Mouse (Mus musculus): ENCODE results near the gene Zscan21. TPM values are rescaled to one million over a fixed set of nuclear protein-coding genes. Genes with fewer than 3 reads are reported as not detected.
"Not testable (repeated sequence)": the region's sequence is repeated elsewhere in the genome, so short reads cannot be mapped to it uniquely, and the experiment has no call there.

The Zscan21 gene
- polyA plus RNA-seq, 1 experiment from 2014 or later = 85.4 TPM

DNA sequence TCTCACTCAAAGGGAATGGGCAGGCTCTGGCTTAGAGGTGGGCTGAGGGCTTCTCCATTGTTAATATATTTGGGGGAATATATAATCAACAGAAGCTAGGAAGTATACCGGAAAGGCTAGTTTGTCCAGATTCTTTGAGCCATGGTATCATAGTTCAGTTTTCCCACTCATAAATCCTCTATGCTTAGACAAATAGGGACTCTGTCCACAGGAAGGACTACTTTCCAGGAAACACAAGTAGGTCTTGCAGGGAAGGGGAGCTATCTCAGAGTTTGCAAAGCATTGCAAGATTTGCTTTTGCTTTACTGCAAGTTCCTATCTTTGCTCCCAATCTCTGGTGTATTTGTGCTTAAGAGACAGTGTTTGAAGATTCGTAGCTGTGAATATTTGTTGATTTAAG lies 11.7 kb upstream of the Zscan21 start:
- Histone ChIP-seq H3K4me2 (ENCODE audit: low read length) (no peak overlapping the region), H3K4me3 (ENCODE audit: low read depth, low read length) (no peak overlapping the region), H3K9me3 (replicated peaks; ENCODE audit: control insufficient read depth, low read length, poor library complexity, severe bottlenecking) (no peaks in the 10 kb centered on the region), H3K4me1 (ENCODE audit: control insufficient read depth, insufficient read depth, low read length) (no peaks in the 10 kb centered on the region), H3K27ac (ENCODE audit: low read length) (no peak overlapping the region), H3K9ac (ENCODE audit: low read depth, low read length) (no peak overlapping the region), H3K36me3 (ENCODE audit: control insufficient read depth, insufficient read depth, low read length) (peaks cover 29% of the 10 kb centered on the region), H3K27me3 (ENCODE audit: control insufficient read depth, insufficient read depth, low read depth, low read length) (no peaks in the 10 kb centered on the region)
- no peak for ATAC-seq
- 91% methylated on average over 2 of the region's 2 CpGs for WGBS

DNA sequence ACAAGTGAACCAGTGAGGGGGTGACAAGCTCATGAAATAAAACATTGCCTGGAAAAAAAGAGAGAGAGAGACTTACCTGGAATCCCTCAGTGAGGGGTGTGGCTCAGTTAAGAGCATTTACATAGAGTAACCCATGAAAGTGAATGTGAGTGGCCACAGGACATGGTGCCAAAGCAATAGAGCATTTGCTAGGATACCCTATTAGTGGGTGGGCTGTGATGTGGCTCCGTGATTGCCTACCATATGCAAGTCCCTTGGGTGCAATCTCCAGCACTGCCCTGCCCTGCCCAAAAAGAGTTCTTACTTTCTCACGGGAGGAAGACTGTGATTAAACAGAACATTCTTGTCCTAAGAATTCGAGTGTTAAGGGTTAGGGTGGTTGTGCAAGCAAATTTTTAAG lies 9.6 kb upstream of the Zscan21 start:
- Histone ChIP-seq H3K9ac (ENCODE audit: low read depth, low read length) (no peak overlapping the region), H3K4me1 (ENCODE audit: control insufficient read depth, insufficient read depth, low read length) (no peaks in the 10 kb centered on the region), H3K4me2 (ENCODE audit: low read length) (no peak overlapping the region), H3K4me3 (ENCODE audit: low read depth, low read length) (no peak overlapping the region), H3K27ac (ENCODE audit: low read length) (no peak overlapping the region), H3K36me3 (ENCODE audit: control insufficient read depth, insufficient read depth, low read length) (peaks cover 17% of the 10 kb centered on the region), H3K9me3 (replicated peaks; ENCODE audit: control insufficient read depth, low read length, poor library complexity, severe bottlenecking) (no peaks in the 10 kb centered on the region), H3K27me3 (ENCODE audit: control insufficient read depth, insufficient read depth, low read depth, low read length) (no peaks in the 10 kb centered on the region)
- ATAC-seq = no peak
- WGBS = 65% methylated on average over 3 of the region's 3 CpGs

DNA sequence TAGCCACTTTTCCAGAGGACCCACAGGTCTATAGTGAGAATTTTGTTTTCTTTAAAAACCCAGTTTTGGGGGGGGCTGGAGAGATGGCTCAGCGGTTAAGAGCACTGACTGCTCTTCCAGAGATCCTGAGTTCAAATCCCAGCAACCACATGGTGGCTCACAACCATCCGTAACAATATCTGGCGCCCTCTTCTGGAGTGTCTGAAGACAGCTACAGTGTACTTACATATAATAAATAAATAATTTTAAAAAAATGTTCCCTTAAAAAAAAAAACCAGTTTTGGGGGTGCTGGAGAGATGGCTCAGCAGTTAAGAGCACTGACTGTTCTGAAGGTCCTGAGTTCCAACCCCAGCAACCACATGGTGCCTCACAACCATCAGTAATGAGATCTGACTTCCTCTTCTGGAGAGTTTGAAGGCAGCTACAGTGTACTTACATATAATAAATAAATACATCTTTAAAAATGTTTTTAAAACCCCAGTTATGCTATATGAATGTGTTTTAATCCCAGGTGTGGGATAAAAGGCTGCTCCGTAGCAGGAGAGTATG lies 6.8 kb upstream of the Zscan21 start:
- not testable (repeated sequence) for H3K9me3 ChIP-seq (replicated peaks; ENCODE audit: control insufficient read depth, low read length, poor library complexity, severe bottlenecking); ATAC-seq; H3K4me1 ChIP-seq (ENCODE audit: control insufficient read depth, insufficient read depth, low read length); H3K27ac ChIP-seq (ENCODE audit: low read length); H3K9ac ChIP-seq (ENCODE audit: low read depth, low read length); H3K36me3 ChIP-seq (ENCODE audit: control insufficient read depth, insufficient read depth, low read length); H3K4me2 ChIP-seq (ENCODE audit: low read length); H3K4me3 ChIP-seq (ENCODE audit: low read depth, low read length); H3K27me3 ChIP-seq (ENCODE audit: control insufficient read depth, insufficient read depth, low read depth, low read length)
- 46% methylated on average over 3 of the region's 4 CpGs for WGBS

DNA sequence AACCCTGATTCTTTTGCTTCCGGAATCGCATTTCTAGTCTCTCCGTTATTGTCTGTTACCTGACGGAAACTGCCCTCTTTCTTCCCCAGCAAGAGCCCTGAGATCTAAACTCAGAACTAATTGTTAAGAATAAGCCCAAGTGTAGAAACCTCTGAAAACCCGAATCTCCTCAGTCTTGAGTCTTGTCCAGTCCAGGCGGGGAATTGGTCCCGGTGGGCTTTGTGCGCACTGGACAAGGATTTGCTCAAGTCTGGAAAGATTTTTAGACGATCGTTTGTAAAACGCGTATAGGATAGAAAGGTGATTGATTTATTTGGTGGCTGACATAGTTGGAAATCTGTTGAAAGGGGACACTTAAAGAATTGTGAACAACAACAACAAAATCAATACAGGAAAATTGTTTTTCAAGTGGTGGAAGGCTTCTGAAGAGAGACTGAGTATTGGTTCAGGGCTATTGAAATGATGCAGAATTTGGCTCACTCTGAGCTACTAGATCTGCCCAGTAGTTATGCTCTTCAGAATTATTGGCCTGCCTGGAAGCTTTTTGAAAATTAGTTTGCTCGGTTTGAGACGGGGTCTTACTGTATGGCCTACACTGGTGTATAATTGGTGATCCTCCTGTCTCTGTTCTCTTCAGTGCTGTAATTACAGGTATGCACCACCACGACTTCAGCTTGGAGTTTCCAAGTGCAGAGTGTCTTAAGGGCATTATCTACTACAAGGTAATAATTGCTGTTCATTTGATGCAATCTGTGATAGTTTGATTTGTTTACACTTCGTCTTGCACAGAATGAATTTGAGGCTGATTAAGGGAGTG lies 704 bp downstream of the Zscan21 start:
- H3K27me3 ChIP-seq (ENCODE audit: control insufficient read depth, insufficient read depth, low read depth, low read length) = no peaks in the 10 kb centered on the region
- peaks cover 22% of the 10 kb centered on the region for H3K4me1 ChIP-seq (ENCODE audit: control insufficient read depth, insufficient read depth, low read length)
- peak; percentile 49; the same call in 1 of the 2 replicates for ATAC-seq
- H3K36me3 ChIP-seq (ENCODE audit: control insufficient read depth, insufficient read depth, low read length) = 0 out of 2 replicates have a peak, but pooled peaks cover 7% of the 10 kb centered on the region
- H3K9me3 ChIP-seq (replicated peaks; ENCODE audit: control insufficient read depth, low read length, poor library complexity, severe bottlenecking) = no peaks in the 10 kb centered on the region
- peak overlapping the region; percentile 73 for H3K4me2 ChIP-seq (ENCODE audit: low read length)
- peak overlapping the region; percentile 70 for H3K4me3 ChIP-seq (ENCODE audit: low read depth, low read length)
- 8% methylated on average over 16 of the region's 16 CpGs for WGBS
- H3K9ac ChIP-seq (ENCODE audit: low read depth, low read length) = peak overlapping the region; percentile 88
- peak overlapping the region; percentile 95 for H3K27ac ChIP-seq (ENCODE audit: low read length)

DNA sequence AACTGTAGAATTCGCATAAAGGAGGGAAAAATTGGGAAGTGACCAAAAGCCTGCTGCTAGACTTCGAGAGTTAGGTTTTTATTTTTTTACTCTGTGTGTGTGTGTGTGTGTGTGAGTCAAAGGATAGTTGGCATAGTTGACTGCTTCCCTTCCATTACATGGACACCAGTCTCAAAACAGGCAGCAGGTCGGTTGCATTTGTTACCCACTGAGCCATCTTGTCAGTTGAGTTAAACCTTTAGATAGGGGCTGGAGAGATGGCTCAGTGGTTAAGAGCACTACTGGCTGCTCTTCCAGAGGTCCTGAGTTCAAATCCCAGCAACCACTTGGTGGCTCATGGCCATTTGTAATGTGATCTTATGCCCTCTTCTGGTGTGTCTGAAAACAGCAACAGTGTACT lies 1.3 kb downstream of the Zscan21 start:
- Histone ChIP-seq H3K9me3 (replicated peaks; ENCODE audit: control insufficient read depth, low read length, poor library complexity, severe bottlenecking) (no peaks in the 10 kb centered on the region), H3K4me2 (ENCODE audit: low read length) (peak overlapping the region; percentile 73), H3K36me3 (ENCODE audit: control insufficient read depth, insufficient read depth, low read length) (0 out of 2 replicates have a peak, but pooled peaks cover 7% of the 10 kb centered on the region), H3K27me3 (ENCODE audit: control insufficient read depth, insufficient read depth, low read depth, low read length) (no peaks in the 10 kb centered on the region), H3K4me1 (ENCODE audit: control insufficient read depth, insufficient read depth, low read length) (peaks cover 22% of the 10 kb centered on the region), H3K9ac (ENCODE audit: low read depth, low read length) (peak overlapping the region; percentile 88; the same call in 1 of the 2 replicates), H3K4me3 (ENCODE audit: low read depth, low read length) (peak overlapping the region; percentile 70), H3K27ac (ENCODE audit: low read length) (no peak overlapping the region)
- WGBS = 78% methylated on average over 3 of the region's 3 CpGs
- no peak for ATAC-seq

DNA sequence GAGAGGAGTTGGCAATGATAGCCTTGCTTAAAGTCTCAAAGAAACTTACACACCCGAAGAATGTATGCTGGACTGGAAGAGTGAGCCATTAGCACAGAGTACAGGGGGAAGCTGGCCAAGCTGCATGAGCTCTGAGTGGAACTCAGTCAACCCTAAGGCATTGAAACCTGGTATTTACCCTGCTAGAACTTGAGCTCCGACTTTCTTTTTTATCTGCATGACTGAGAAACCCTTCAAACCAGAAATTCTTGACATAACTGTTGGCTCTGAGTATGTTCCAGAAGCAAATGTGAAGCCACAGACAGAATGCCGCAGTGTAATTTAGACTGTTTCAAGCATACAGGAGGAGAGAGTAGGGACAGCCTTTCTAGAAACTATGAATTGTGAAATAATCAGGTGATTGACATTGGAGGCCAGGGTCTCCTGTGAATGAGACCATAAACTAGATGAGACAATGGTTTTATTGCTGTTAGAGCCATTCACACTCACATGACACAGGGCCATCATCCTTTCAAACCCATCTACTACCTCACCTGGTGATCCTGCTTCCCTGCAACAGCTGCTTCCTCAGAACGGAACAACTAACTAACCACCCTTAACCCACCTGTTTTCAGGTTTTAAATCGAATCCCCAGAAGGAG lies 15.8 kb downstream of the Zscan21 start:
- 95% methylated on average over 5 of the region's 5 CpGs for WGBS
- Histone ChIP-seq H3K9ac (ENCODE audit: low read depth, low read length) (no peak overlapping the region), H3K27ac (ENCODE audit: low read length) (no peak overlapping the region), H3K4me2 (ENCODE audit: low read length) (no peak overlapping the region), H3K36me3 (ENCODE audit: control insufficient read depth, insufficient read depth, low read length) (peaks cover 41% of the 10 kb centered on the region), H3K27me3 (ENCODE audit: control insufficient read depth, insufficient read depth, low read depth, low read length) (no peaks in the 10 kb centered on the region), H3K9me3 (replicated peaks; ENCODE audit: control insufficient read depth, low read length, poor library complexity, severe bottlenecking) (no peaks in the 10 kb centered on the region), H3K4me3 (ENCODE audit: low read depth, low read length) (no peak overlapping the region), H3K4me1 (ENCODE audit: control insufficient read depth, insufficient read depth, low read length) (no peaks in the 10 kb centered on the region)
- no peak for ATAC-seq

DNA sequence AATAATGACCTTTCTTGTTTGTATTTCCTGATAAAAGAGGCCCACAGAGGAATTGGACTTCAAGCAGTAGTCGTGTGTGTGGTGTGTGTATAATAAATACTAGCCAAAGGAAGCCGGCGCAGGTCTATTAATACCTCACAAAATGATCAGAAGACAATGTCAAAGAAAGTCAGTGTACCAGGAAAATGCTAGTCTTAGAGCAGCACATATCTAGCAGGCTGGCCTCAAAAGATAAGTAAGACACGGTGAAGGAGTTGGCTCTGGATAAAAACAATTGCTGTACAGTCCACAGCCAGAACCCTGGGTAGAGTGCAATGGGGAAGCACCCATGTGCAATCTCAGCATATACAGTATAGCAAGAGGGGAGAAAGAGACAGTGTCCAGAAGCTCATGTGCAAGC lies 20.6 kb downstream of the Zscan21 start:
- H3K36me3 ChIP-seq (ENCODE audit: control insufficient read depth, insufficient read depth, low read length) = peaks cover 23% of the 10 kb centered on the region
- no peaks in the 10 kb centered on the region for H3K9me3 ChIP-seq (replicated peaks; ENCODE audit: control insufficient read depth, low read length, poor library complexity, severe bottlenecking)
- no peak for ATAC-seq
- no peaks in the 10 kb centered on the region for H3K27me3 ChIP-seq (ENCODE audit: control insufficient read depth, insufficient read depth, low read depth, low read length)
- no peak overlapping the region for H3K9ac ChIP-seq (ENCODE audit: low read depth, low read length)
- no peaks in the 10 kb centered on the region for H3K4me1 ChIP-seq (ENCODE audit: control insufficient read depth, insufficient read depth, low read length)
- H3K4me3 ChIP-seq (ENCODE audit: low read depth, low read length) = no peak overlapping the region
- 92% methylated on average over 4 of the region's 4 CpGs for WGBS
- no peak overlapping the region for H3K4me2 ChIP-seq (ENCODE audit: low read length)
- H3K27ac ChIP-seq (ENCODE audit: low read length) = no peak overlapping the region

DNA sequence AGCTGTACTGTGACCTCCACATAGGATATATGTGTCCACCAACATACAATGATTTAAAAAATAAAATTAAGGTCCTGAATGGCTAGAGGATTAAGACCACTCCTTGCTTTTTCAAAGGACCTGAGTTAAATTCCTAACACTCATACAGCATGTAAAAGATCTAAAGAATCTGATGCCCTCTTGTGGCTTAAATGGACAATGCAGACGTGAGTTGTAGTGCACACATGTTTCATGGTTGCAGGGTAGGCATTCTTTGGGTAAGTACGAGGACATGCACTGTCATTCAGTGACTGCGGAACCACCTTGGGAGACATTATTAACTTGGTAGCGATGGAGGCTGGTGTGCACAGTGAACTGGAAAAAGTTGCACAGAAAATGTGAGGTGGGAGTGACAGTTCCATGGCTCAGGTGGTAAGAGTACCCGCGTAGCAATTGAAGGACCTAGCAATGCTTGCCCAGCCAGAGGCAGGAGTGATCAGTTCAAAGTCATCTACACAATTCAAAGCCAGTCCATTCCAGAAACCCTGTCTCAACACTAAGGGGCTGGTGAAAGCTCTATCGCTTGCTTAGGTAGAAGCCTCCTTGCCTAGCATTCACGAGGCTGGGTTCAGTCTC lies 21.3 kb downstream of the Zscan21 start:
- WGBS = 61% methylated on average over 8 of the region's 8 CpGs
- Histone ChIP-seq H3K4me2 (ENCODE audit: low read length) (no peak overlapping the region), H3K4me3 (ENCODE audit: low read depth, low read length) (no peak overlapping the region), H3K9ac (ENCODE audit: low read depth, low read length) (no peak overlapping the region), H3K27me3 (ENCODE audit: control insufficient read depth, insufficient read depth, low read depth, low read length) (no peaks in the 10 kb centered on the region), H3K27ac (ENCODE audit: low read length) (no peak overlapping the region), H3K9me3 (replicated peaks; ENCODE audit: control insufficient read depth, low read length, poor library complexity, severe bottlenecking) (no peaks in the 10 kb centered on the region), H3K4me1 (ENCODE audit: control insufficient read depth, insufficient read depth, low read length) (no peaks in the 10 kb centered on the region), H3K36me3 (ENCODE audit: control insufficient read depth, insufficient read depth, low read length) (peaks cover 23% of the 10 kb centered on the region)
- 0 out of 2 replicates have a peak, but pooled peaks have one; percentile 64 for ATAC-seq
